Mouse (Mus musculus): ENCODE measurements around the gene Ltk. TPM values are rescaled to one million over a fixed set of nuclear protein-coding genes. Genes with fewer than 3 reads are reported as not detected.

Gene Ltk
- polyA plus RNA-seq (2016; fragmentation: Nextera tagmentation; extraction: Ambion mirVana), result 0.26 and 0.50 TPM in 2 replicates

GRCm38 (mm10) chr2:119760251-119760650, at the start of gene Ltk:
TSS of gene Ltk (minus strand) at chr2:119760431.
- Histone ChIP-seq H3K9ac (replicated peaks) (no peak within 1 kb of the TSS), H3K4me3 (0 out of 2 replicates have a peak within 1 kb of the TSS, but pooled peaks have one; percentile 66), H3K27ac (replicated peaks) (no peak within 1 kb of the TSS), H3K4me1 (peaks cover 17% of the 10 kb centered on the region), H3K4me2 (replicated peaks) (no peak within 1 kb of the TSS), H3K36me3 (peaks cover 19% of the 10 kb centered on the region), H3K27me3 (peaks cover 60% of the 10 kb centered on the region), H3K9me3 (no peaks in the 10 kb centered on the region)
- 13% methylated on average over 9 of the region's 9 CpGs for WGBS
- ATAC-seq (ENCODE audit: low FRiP score, low read depth), result no peak

GRCm38 (mm10) chr2:119808881-119809280, 48.6 kb upstream of the Ltk start:
- Histone ChIP-seq H3K4me2 (replicated peaks) (no peak overlapping the region), H3K9ac (replicated peaks) (no peak overlapping the region), H3K9me3 (no peaks in the 10 kb centered on the region), H3K4me1 (peaks cover 18% of the 10 kb centered on the region), H3K36me3 (peaks cover 66% of the 10 kb centered on the region), H3K4me3 (no peak overlapping the region), H3K27me3 (peaks cover 18% of the 10 kb centered on the region; the same call in 1 of the 2 replicates), H3K27ac (replicated peaks) (no peak overlapping the region)
- WGBS, result 38% methylated on average over 4 of the region's 4 CpGs
- no peak for ATAC-seq (ENCODE audit: low FRiP score, low read depth)

GRCm38 (mm10) chr2:119808438-119808837, 48.2 kb upstream of the Ltk start:
- ATAC-seq (ENCODE audit: low FRiP score, low read depth), result no peak
- H3K36me3 ChIP-seq, result peaks cover 66% of the 10 kb centered on the region
- H3K27me3 ChIP-seq, result peaks cover 19% of the 10 kb centered on the region; the same call in 1 of the 2 replicates
- 22% methylated on average over 3 of the region's 4 CpGs for WGBS
- H3K4me3 ChIP-seq, result no peak overlapping the region
- no peak overlapping the region for H3K4me2 ChIP-seq (replicated peaks)
- H3K4me1 ChIP-seq, result peaks cover 22% of the 10 kb centered on the region
- no peak overlapping the region for H3K9ac ChIP-seq (replicated peaks)
- H3K27ac ChIP-seq (replicated peaks), result no peak overlapping the region
- no peaks in the 10 kb centered on the region for H3K9me3 ChIP-seq

GRCm38 (mm10) chr2:119805536-119805935, 45.3 kb upstream of the Ltk start:
- H3K4me2 ChIP-seq (replicated peaks), result no peak overlapping the region
- 45% methylated on average over 8 of the region's 8 CpGs for WGBS
- H3K9me3 ChIP-seq, result no peaks in the 10 kb centered on the region
- no peak for ATAC-seq (ENCODE audit: low FRiP score, low read depth)
- H3K4me1 ChIP-seq, result peaks cover 48% of the 10 kb centered on the region
- no peak overlapping the region for H3K9ac ChIP-seq (replicated peaks)
- H3K27me3 ChIP-seq, result peaks cover 34% of the 10 kb centered on the region
- H3K27ac ChIP-seq (replicated peaks), result no peak overlapping the region
- peaks cover 44% of the 10 kb centered on the region for H3K36me3 ChIP-seq
- H3K4me3 ChIP-seq, result no peak overlapping the region

- Histone ChIP-seq H3K9me3 (no peaks in the 10 kb centered on the region), H3K4me1 (peaks cover 56% of the 10 kb centered on the region), H3K27ac (replicated peaks) (no peak overlapping the region; the same call in 1 of the 2 replicates), H3K4me3 (no peak overlapping the region), H3K36me3 (peaks cover 36% of the 10 kb centered on the region), H3K4me2 (replicated peaks) (no peak overlapping the region), H3K27me3 (peaks cover 34% of the 10 kb centered on the region), H3K9ac (replicated peaks) (no peak overlapping the region)
- ATAC-seq (ENCODE audit: low FRiP score, low read depth), result no peak
- 15% methylated on average over 9 of the region's 9 CpGs for WGBS
These were observed 44.5 kb upstream of the Ltk start for GRCm38 (mm10) chr2:119804776-119805175.

- H3K27ac ChIP-seq (replicated peaks), result no peak overlapping the region; the same call in 1 of the 2 replicates
- H3K27me3 ChIP-seq, result peaks cover 34% of the 10 kb centered on the region
- H3K4me3 ChIP-seq, result no peak overlapping the region
- H3K36me3 ChIP-seq, result peaks cover 31% of the 10 kb centered on the region
- no peak overlapping the region for H3K9ac ChIP-seq (replicated peaks)
- H3K4me2 ChIP-seq (replicated peaks), result no peak overlapping the region
- no peak for ATAC-seq (ENCODE audit: low FRiP score, low read depth)
- 28% methylated on average over 5 of the region's 5 CpGs for WGBS
- H3K4me1 ChIP-seq, result peaks cover 56% of the 10 kb centered on the region
- no peaks in the 10 kb centered on the region for H3K9me3 ChIP-seq
These were observed 44.0 kb upstream of the Ltk start for GRCm38 (mm10) chr2:119804275-119804628.

GRCm38 (mm10) chr2:119803618-119804274, 43.5 kb upstream of the Ltk start:
- no peak overlapping the region for H3K9ac ChIP-seq (replicated peaks)

GRCm38 (mm10) chr2:119802767-119803617, 42.8 kb upstream of the Ltk start:
- H3K4me1 ChIP-seq, result peaks cover 56% of the 10 kb centered on the region
- peak overlapping the region; percentile 64 for H3K27ac ChIP-seq (replicated peaks)
- H3K4me3 ChIP-seq, result no peak overlapping the region
- peak overlapping the region; percentile 34 for H3K4me2 ChIP-seq (replicated peaks)
- peak; percentile 83 for ATAC-seq (ENCODE audit: low FRiP score, low read depth)
- no peaks in the 10 kb centered on the region for H3K9me3 ChIP-seq
- H3K36me3 ChIP-seq, result peaks cover 18% of the 10 kb centered on the region
- peak overlapping the region; percentile 39; the same call in 1 of the 2 replicates for H3K9ac ChIP-seq (replicated peaks)
- 16% methylated on average over 10 of the region's 10 CpGs for WGBS
- H3K27me3 ChIP-seq, result peaks cover 45% of the 10 kb centered on the region

More at GRCm38 (mm10) chr2:119803618-119804274, 43.5 kb upstream of the Ltk start:
- Histone ChIP-seq H3K27me3 (peaks cover 38% of the 10 kb centered on the region), H3K4me3 (no peak overlapping the region), H3K4me1 (peaks cover 56% of the 10 kb centered on the region), H3K27ac (replicated peaks) (peak overlapping the region; percentile 64), H3K4me2 (replicated peaks) (peak overlapping the region; percentile 34), H3K9me3 (no peaks in the 10 kb centered on the region), H3K36me3 (peaks cover 26% of the 10 kb centered on the region)
- ATAC-seq (ENCODE audit: low FRiP score, low read depth), result no peak
- 13% methylated on average over 6 of the region's 6 CpGs for WGBS

- Histone ChIP-seq H3K4me3 (peak overlapping the region; percentile 75), H3K27me3 (peaks cover 61% of the 10 kb centered on the region), H3K36me3 (peaks cover 6% of the 10 kb centered on the region; the same call in 1 of the 2 replicates), H3K9ac (replicated peaks) (peak overlapping the region; percentile 92; the same call in 1 of the 2 replicates), H3K27ac (replicated peaks) (no peak overlapping the region), H3K4me2 (replicated peaks) (peak overlapping the region; percentile 97), H3K4me1 (peaks cover 56% of the 10 kb centered on the region), H3K9me3 (no peaks in the 10 kb centered on the region)
- ATAC-seq (ENCODE audit: low FRiP score, low read depth), result no peak
- WGBS, result 50% methylated on average over 15 of the region's 15 CpGs
These were observed 40.9 kb upstream of the Ltk start for GRCm38 (mm10) chr2:119800876-119801846.

GRCm38 (mm10) chr2:119799961-119800550, 39.8 kb upstream of the Ltk start:
- Histone ChIP-seq H3K9ac (replicated peaks) (peak overlapping the region; percentile 92), H3K9me3 (no peaks in the 10 kb centered on the region), H3K4me1 (peaks cover 50% of the 10 kb centered on the region), H3K4me2 (replicated peaks) (peak overlapping the region; percentile 97), H3K36me3 (no peaks in the 10 kb centered on the region), H3K27ac (replicated peaks) (peak overlapping the region; percentile 54; the same call in 1 of the 2 replicates), H3K27me3 (peaks cover 53% of the 10 kb centered on the region), H3K4me3 (peak overlapping the region; percentile 75)
- WGBS, result under 1% methylated on average over 26 of the region's 27 CpGs
- ATAC-seq (ENCODE audit: low FRiP score, low read depth), result peak; percentile 0; the same call in 1 of the 2 replicates

All from midbrain, embryonic 12.5 days (tissue).